Mouse (Mus musculus): ENCODE measurements around the gene Zwilch.

Gene Zwilch

GRCm38 (mm10) chr9:64105301-64105700 is 67.6 kb downstream of the Zwilch start:
- DNase-seq (ENCODE audit: low spot score in 2 of 2) = no peak

DNA sequence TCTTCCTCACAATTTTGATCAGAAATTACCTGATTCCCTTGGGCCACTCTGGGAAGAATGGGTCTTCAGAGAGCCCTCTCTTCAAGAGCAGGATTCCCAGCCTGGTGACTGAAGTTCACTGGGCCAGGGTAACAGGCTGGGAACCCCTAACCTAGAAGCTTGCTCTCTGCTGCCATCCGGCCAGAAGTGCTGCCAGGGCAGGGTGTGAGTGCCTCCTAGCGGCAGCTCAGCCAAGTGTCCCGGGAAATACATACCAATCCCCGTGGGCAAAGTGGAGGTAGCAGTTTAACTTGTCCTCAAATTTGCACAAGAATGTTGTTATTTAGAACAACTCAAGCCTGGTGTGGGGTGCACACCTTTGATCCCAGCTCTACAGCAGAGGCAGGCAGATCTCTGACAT is 72.5 kb downstream of the Zwilch start:
- peak; percentile 61 to 80 for DNase-seq (ENCODE audit: low spot score in 2 of 2)

- no peak for DNase-seq (ENCODE audit: low spot score in 2 of 2)
Observed at GRCm38 (mm10) chr9:64098282-64098681, 74.6 kb downstream of the Zwilch start.

- no peak for DNase-seq (ENCODE audit: low spot score in 2 of 2)
Observed at GRCm38 (mm10) chr9:64094083-64094482, 78.8 kb downstream of the Zwilch start.

DNA sequence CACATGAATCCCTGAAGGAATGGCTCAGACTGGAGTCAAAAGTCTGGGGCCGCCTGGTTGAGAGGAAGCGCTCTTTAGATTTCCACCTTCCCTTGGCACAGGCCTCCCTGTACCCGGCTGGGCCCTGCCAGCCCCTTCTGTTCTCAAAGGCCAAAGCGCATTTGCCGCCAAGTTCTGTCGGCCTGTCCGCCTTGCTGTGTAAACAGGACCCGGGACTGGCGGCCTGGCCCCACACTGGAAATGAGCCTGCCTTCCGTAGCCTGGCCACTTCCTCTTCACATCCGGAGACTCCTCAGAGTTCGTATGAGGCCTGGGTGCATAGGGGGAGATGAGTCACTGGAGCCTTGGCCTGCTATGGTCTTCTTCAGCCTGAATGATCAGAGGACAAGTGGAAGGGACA is 83.9 kb downstream of the Zwilch start:
- peak in 1 of 2 experiments; percentile 50 for DNase-seq (ENCODE audit: low spot score in 2 of 2)

- DNase-seq (ENCODE audit: low spot score in 2 of 2) = no peak
Observed at GRCm38 (mm10) chr9:64088346-64088745, 84.6 kb downstream of the Zwilch start.

- DNase-seq (ENCODE audit: low spot score in 2 of 2) = peak; percentile 75 to 77
Observed at GRCm38 (mm10) chr9:64087461-64088235, 85.3 kb downstream of the Zwilch start.

Measured in urinary bladder, postnatal 36 days (tissue).